Mouse (Mus musculus): ENCODE data around the gene Plk2.

Plk2 gene

GRCm38 (mm10) chr13:110450056-110450455, 55.2 kb downstream of the Plk2 start:
- in situ Hi-C loops (cut with MboI; ENCODE audit: low pct_unique_long_range_greater_than_20kb in 1 of 2, low sequenced_read_pairs in 2 of 2, unreplicated experiment in 1 of 2), result no loop called here

Data from mouse embryonic stem cell (cell line).